Mouse (Mus musculus) c-Kit-positive CD71-positive TER-119-positive erythroid progenitor cells, embryonic 14.5 days (primary cell): ENCODE results near the gene Akr1d1.

Experiments
- DNase-seq: peaks from one replicate; pipeline ENCODE4 v3.0.0-alpha.2; 2013; ENCODE audit warnings: low spot score

The Akr1d1 gene

GRCm38 (mm10) chr6:37529940-37530339 lies at the start of gene Akr1d1:
Akr1d1 (plus strand) TSS chr6:37530173.
- no peak for DNase-seq

DNA sequence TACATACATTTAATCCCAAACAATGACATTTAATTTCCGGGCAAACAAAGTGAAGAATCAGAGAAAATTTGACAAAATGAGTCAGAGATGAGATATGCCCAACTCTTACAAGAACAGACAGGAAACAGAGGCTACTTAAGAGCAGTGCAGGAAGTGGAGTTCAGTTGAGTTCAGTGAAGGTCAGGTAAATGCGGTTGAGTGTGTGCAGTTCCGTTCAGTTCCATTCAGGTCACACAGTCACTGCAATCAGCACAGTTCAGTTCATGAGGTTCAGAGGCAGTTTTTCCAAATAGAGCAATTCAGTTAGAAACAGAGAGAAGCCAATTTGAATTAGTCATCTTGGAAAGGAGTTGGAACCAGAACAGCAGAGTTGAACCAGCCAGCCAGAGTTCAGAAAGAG lies 48.8 kb upstream of the Akr1d1 start:
- DNase-seq: no peak

DNA sequence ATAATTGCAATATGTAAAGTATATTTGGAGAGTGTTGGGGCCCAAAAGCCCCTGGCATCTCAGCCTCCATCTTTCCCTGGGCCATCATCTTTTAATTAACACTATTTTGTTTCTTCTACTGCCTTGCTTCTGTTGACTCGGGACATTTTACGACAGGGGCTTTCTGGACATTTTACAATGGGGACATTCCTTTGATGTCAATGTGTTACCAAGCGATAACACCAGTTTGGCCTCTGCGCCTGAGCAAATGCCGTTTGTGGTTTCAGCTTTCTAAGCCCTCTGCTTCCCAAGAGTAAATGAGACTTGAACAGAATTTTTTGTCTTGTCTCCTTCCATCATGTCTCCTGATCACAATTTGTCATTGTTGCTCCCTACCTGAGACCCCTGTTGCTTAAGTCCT lies 46.7 kb upstream of the Akr1d1 start:
- peak; percentile 17 for DNase-seq

DNA sequence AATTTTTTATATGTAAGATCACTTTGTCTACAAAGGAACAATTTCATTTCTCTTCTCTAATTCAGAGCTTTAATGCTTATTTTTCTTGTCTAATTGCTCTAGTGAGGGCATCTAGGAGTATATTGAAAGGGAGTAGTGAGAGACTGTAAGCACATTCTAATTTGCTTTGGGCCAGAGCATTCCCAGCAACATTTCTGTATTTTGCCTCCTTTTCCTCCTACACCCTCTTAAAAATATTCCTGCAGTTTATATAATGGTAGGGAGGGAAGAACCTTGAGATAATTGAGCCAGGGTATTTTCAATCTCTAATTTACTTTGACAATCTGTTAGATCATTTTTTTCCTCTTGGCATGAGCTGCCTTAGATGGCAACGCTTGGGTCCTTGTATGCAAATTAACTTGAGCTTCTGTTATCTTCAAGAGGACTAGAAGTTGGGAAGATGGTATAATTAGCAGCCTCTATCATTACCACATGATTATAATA lies 45.3 kb upstream of the Akr1d1 start:
- no peak for DNase-seq

- no peak for DNase-seq
Observed at GRCm38 (mm10) chr6:37486502-37486901, 43.5 kb upstream of the Akr1d1 start.

- DNase-seq: no peak
Observed at GRCm38 (mm10) chr6:37492241-37492640, 37.7 kb upstream of the Akr1d1 start.

DNA sequence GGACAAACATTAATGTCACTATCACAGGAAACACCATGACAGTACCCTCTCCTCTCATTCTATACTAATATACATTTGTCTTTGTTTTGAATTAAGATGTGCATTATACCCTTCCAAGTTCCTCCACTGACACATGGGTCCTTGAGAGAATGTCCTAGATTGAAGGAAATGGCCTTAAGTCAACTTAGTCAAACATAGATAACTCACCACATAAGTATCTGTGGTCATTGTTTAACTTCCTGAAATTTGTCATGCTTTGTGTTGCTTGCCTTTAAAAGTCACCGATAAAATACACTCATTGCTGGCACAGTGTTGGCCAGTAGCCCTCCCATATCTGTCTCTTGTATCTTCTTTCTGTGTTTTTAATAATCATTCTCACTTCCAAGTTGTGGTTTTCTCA lies 35.0 kb upstream of the Akr1d1 start:
- DNase-seq: no peak

- no peak for DNase-seq
Observed at GRCm38 (mm10) chr6:37496866-37497265, 33.1 kb upstream of the Akr1d1 start.

DNA sequence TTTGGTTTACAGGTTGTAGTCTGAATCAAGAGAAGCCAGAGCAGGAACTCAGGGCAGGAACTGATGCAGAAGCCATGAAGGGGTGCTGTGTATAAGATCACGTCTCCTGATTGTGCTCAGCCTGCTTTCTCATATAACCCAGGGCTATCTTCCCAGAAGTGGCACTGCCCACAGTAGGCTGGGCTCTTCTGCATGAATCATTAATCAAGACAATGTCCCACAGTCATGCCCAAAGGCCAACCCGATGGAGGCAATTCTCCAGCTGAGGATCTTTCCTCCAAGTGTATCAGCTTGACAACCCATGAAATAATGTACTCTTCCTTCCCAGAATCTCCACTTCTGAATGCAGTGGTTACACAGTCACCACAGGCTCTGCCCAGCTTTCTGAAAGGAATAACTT lies 24.4 kb upstream of the Akr1d1 start:
- no peak for DNase-seq

GRCm38 (mm10) chr6:37506909-37507515 lies 23.0 kb upstream of the Akr1d1 start:
- no peak for DNase-seq

- no peak for DNase-seq
Observed at GRCm38 (mm10) chr6:37510786-37511185, 19.2 kb upstream of the Akr1d1 start.

DNA sequence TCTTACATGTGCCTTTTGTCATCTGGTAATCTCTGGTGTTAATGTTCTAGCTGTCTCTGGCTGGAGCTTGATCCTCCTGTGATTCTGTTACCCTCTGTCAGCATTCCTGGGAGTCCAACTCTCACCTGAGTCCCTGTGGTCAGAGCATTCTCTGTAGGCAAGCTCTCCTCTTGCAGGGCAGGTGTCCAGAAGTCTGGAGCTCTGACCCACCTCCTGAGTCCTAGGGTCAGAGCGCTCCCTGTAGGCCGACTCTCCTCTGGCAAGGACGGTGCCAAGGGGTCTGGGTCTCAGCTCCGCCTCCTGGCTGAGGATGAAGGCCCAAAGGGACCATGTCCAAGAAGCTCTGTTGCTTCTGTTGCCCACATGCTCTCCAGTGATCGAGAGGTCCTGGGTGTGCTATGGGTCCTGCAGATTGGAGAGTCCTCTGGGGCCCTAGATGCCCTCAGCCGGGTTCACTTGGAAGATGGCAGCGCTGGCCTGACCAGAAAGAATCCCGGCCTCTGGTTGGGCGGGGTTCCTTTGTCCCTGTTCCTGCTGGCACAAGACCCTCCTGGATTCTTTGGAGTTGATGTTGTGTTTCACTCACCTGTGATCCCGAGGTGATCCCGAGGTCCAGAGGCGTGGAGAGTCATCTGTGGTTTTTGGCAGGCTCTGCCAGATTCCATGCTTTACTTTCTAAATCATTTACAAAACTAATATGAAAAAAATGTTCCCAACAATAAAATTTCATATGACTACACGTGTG lies 9.2 kb upstream of the Akr1d1 start:
- no peak for DNase-seq

GRCm38 (mm10) chr6:37532036-37532435 lies 2.1 kb downstream of the Akr1d1 start:
- no peak for DNase-seq

GRCm38 (mm10) chr6:37536831-37537230 lies 6.9 kb downstream of the Akr1d1 start:
- DNase-seq: no peak

DNA sequence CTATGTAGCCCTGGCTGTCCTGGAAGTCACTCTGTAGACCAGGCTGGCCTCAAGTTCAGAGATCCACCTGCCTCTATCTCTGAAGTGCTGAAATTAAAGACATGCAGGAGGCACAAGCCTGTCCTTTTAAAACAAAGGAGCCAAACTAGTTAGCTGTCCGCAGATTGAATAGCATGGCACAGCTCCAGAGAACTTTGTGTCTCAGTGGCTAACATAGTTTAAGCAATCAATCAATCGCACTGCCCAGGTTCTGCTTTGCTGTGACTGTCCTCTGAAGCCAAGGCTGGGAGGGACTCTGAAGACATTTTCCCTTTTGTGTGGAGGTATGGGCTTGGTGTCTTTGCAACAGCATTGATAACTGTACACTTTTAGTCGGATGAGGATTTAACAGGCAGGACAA lies 7.8 kb downstream of the Akr1d1 start:
- no peak for DNase-seq

DNA sequence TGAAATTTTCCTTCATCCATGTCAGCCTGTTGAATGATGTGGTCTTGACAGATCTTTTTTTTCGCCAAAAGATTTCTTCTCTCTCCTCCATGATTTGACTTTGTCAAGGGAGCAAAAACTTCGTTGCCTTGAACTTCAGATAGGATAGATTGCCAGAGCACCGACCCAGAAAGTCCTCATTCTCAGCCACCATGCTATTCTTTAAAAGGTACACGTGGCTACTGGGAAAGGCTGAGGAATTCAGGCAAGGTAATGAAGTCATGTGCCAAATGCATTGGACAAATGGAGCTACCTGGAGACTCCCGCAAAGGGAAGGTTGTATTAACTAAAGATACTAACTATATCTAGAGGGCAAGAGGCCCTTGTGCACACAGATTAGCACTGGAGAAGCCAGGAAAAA lies 8.8 kb downstream of the Akr1d1 start:
- DNase-seq: no peak

DNA sequence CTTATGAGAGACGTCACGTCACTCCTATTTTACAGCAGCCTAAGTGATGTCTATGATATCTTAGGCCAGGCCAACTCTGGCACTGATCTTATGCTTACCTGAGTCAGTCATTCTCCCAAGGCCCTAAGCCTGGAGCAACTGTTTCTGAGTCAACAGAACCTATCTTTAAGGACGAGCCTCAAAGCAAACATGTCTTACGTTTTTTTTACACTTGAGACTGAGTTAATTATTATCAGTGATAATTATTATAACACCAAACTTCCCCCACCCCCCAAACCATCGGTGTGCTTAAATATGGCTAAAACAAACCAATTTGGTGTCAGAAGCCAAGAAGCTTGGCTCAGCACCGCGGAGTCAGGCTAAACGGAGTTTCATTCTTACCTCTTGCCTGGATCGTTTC lies 9.4 kb downstream of the Akr1d1 start:
- DNase-seq: no peak

- DNase-seq: no peak
Observed at GRCm38 (mm10) chr6:37540113-37540512, 10.1 kb downstream of the Akr1d1 start.

GRCm38 (mm10) chr6:37541171-37541570 lies 11.2 kb downstream of the Akr1d1 start:
- no peak for DNase-seq

DNA sequence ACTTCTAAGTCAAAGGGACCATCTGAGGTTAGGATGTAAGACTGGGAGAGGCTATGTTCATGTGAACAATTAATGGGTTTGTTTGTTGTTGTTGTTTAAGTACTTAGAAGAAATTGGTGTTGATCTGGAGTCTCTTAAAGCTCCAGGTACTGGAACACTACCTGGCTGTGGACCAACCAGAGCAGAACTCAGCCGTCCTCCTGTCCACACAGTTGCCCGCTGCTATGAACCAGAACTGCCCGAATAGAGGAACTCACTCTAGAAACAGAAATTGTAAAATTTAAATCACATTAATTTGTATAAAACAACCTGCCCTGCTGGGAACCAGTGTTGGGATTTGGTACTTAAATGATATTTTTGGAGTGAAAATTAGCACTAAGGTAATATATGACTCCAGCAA lies 12.2 kb downstream of the Akr1d1 start:
- DNase-seq: no peak

DNA sequence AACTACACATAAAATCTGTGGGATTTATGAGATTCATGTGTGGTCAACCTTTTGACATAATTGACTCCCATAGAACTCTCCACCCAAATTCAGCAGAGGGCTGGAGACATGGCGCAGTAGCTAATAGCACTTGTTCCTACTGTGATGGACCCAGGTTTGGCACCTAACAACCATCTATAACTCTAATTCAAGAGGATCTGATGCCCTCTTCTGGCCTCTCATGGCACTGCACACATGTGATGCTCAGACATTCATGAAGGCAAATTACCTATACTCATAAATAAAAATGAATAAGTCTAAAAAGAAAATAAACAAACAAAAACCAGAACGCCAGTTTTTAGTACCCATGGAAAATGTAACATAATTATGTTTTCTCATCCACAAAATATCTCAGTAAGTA lies 22.8 kb downstream of the Akr1d1 start:
- DNase-seq: peak; percentile 22

DNA sequence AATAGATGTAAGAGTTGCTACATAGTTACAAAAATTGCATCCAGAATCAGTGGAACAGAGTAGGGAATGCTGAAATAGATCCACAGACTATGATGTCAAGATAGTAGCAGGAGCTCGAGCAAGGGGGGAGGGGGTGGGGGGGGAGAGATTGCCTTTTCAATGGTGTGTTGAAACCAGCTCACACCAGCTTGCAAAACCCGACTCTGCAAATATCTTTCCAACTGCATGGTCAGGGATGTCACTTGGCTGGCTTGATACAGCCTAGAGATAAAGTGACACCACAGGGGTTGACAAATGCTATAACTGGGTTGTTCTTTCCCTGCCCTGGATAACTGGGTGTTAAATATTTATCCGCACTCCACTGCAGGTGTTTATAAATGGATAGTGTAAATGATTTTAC lies 24.0 kb downstream of the Akr1d1 start:
- no peak for DNase-seq

GRCm38 (mm10) chr6:37554327-37554726 lies 24.4 kb downstream of the Akr1d1 start:
- DNase-seq: no peak

DNA sequence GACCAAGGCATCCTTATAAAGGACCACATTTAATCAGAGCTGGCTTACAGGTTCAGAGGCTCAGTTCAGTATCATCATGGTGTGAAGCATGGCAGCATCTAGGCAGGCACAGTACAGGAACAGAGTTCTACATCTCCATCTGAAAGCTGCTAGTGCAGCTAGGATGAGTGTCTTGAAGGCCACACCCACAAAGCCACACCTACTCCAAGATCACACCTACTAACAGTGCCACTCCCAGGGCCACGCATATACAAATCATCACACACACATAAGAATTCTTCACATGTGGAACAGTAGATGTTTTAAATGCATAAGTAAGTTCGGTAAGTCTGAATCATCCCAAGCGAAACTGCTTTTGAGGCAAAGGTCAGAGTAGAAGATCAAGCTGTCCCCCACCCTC lies 33.9 kb downstream of the Akr1d1 start:
- no peak for DNase-seq
